Mouse (Mus musculus): Measurements from ENCODE around the gene Ccdc27. TPM values are rescaled to one million over a fixed set of nuclear protein-coding genes. Genes with fewer than 3 reads are reported as not detected.

Gene Ccdc27
- total RNA-seq (2015) = not detected in 2 replicates
- total RNA-seq (2017) = not detected in 2 replicates

DNA sequence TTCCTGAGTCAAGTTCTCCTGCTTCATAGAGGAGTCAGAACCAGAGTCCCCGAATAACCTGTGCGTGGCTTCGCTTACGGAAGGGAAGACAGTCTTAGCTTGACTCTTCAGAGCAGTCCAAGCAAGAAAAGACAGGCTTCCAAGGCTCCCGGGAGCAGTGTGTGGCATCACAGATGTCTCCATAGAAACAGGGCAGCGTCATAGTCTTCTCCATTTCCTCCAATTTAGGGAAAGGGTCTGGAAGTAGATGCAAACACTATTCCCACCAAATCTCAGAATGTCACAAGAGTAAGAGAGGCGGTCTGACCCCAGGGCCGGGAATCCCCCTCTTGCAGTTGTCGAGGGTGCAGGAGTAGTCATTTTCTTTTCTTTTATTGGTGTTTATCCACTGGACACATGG is at the start of gene Ccdc27:
Gene Ccdc27, minus strand, starts transcription at position 101 of the 400 bp plus-strand sequence.
- no peak for ATAC-seq (ENCODE audit: poor library complexity, severe bottlenecking)

DNA sequence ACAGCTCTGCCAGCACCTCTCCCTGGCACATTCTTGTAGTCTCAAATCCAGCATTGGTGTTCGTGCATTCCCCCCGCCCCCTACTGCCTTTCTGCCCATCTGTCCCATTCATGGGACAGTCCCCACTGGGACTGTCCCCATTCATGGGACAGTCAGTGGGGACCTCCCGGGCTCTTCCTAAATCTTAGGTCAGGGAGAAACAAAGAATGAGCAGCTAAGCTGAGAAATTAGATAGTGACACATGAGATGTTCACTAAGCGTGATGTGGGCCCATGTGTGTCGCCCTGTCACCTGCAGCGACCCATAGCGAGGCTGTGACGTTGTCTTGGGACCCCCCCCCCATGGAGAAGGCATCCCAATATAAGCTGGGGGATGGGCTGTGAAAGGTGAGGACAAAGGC is 48.9 kb upstream of the Ccdc27 start:
- no peak for ATAC-seq (ENCODE audit: poor library complexity, severe bottlenecking)

DNA sequence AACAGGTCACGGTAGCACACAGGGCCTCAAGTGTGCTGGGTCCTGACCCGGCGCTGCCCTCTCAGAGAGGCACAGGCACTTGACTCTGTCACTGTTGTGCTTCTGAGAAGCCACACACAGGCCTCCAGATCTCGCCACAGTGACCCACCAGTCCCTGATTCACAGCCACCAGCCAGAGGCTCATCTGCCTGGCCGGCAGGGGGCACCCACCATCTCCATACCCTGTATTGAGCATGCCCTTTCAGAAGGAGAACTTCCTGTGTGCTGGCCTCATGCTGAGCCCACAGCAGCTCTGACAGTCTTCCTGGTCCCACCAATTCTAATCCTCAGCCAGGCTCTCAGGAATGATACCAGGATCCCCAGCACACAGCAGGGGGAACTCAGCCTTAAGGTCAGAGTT is 46.7 kb upstream of the Ccdc27 start:
- ATAC-seq (ENCODE audit: poor library complexity, severe bottlenecking) = no peak

DNA sequence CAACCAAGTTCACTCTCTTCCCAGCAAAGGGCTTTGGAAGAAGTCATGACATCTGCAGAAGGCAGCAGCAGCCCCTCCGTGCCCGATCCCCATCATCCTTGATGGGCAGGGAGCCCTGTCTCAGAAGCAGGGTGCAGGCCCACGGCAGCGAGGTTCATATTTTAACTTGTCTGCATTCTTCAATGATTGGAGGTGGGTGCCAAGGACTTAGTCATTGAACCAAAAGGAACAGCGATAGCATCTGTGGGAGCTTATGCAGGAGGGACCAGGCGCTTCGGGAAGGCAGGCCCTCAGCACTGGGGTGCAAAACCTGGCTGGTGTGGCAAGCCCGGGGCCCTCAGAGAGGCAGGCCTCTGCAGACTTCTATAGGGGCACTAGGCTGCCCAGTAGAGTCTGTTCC is 44.0 kb upstream of the Ccdc27 start:
- no peak for ATAC-seq (ENCODE audit: poor library complexity, severe bottlenecking)

DNA sequence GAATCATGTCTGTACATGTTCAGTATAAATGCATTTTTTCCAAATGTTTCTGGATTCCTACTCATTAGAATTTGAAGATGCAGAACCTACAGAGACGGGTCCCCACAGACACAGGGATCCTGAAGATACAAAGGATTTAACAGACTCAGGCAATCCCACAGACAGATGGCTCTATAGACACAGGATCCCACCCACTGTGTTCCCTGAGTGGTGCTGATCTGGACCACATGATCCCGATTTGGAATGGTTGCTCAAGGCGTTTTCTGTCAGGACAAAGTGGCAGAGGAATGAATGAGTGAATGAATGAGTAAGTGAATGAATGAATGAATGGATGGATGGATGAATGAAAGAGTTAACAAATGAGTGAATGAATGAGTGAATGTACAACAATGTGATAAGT is 43.4 kb upstream of the Ccdc27 start:
- no peak for ATAC-seq (ENCODE audit: poor library complexity, severe bottlenecking)

DNA sequence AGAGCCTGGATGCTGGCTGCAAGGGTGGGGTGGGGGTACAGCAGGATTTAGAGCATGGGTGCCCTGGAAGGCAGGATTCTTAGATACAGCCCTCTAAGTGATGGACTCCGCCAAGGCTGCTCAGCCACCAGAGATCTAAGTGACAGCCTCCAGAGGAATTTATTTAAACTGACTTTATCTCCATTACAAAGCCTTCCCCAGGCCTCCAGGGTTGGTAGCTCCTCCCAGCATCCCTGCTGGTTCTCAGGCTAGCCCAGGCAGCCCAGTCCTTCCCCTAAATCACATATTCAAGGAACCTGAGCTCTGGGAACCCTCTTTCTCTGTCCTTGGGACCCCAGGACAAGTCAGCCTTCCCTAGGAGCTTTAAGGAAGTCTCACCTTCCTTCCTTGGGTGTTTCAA is 39.5 kb upstream of the Ccdc27 start:
- no peak for ATAC-seq (ENCODE audit: poor library complexity, severe bottlenecking)

DNA sequence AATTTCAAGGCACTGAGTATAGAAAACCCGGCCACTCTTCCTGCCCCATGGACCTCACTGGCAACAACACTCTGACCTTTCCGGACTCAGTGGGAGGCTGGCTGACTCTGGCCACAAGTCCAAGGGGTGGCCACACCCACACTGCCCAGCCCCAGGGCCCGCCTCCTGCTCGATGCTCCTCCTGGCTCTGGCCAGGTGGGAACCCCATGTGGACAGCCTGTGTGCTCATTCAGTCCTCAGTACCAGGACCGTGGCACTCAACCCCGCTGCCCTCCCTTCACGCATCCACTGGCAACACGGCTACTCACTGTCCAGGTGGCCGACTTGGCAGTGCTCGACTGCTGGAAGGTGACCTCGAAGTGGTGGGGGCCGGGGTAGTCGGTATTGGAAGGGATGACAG is 38.5 kb upstream of the Ccdc27 start:
- no peak for ATAC-seq (ENCODE audit: poor library complexity, severe bottlenecking)

DNA sequence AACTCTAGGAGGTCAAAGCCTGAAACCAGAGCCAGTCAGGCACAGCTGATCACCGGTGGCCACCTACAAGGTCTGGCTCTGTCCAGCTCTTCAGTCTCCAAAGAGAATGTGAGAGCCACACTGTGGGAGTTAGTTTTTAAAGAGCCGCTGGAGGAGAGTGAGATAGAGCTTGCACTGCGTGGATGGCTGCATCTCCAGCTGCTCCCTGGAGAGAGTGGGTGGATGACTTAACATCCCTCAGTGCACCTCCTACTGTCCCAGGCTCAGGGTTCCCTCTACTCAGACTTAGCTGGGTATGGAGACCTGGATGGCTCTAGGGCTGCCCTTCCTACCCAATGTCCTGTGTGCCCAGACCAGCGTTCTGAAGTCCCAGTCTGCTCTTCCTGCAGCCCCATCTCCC is 37.7 kb upstream of the Ccdc27 start:
- ATAC-seq (ENCODE audit: poor library complexity, severe bottlenecking) = no peak

DNA sequence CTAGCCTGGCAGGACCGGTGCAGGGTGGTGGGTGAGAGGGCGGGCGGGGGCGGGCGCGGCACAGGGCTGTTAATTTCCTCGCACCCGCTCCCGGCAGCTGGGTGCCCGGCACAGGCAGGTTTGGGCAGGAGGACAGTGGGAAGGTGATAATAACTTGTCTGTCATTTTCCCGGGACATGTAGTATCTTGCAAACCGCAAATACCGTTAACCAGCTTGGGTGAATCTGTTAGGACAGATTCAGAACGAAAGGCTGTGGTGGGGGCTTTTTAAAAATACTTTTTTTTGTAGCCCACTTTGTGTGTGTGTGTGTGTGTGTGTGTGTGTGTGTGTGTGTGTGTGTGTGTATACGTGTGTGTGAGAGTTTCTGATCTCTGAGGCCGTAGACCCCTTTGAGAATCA is 29.5 kb upstream of the Ccdc27 start:
- ATAC-seq (ENCODE audit: poor library complexity, severe bottlenecking) = no peak

DNA sequence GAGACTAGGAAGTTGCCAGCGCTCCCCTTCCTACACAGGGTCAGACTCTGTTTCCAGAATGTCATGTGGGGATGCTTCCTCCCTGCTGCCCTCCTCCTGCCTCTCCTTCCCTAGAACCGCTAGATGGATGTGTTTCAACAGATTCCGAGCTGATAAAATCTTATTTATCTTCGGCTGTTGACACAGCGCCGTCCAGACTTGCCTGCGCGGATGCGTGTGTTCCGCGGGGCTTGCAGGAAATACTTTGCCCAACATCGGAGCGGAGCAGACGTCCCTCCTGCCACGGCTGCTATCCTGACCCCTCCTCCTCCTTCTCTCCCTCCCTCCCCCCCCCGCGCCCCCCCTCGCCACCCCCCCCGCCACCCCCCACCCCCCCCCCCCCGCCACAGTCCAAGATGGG is 29.0 kb upstream of the Ccdc27 start:
- ATAC-seq (ENCODE audit: poor library complexity, severe bottlenecking) = no peak

DNA sequence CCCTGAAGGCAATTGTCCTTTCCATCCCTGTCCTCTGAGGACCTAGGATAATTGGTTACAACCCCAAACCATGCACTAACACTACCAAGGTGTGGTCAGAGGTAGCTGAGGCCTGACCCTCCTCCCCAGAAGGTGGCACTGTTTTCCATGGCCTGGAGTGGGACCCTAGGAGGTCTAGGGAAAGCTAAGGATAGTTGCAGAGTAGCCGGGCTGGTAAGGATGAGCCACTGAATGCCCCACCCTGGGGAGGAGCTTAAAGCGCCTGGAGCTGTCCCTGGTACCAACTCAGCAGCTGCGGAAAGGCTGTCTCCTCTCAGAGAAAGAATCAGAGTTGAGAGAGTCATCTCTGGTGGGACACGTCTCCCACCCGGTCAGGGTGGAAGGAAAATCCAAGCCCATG is 28.4 kb upstream of the Ccdc27 start:
- no peak for ATAC-seq (ENCODE audit: poor library complexity, severe bottlenecking)

DNA sequence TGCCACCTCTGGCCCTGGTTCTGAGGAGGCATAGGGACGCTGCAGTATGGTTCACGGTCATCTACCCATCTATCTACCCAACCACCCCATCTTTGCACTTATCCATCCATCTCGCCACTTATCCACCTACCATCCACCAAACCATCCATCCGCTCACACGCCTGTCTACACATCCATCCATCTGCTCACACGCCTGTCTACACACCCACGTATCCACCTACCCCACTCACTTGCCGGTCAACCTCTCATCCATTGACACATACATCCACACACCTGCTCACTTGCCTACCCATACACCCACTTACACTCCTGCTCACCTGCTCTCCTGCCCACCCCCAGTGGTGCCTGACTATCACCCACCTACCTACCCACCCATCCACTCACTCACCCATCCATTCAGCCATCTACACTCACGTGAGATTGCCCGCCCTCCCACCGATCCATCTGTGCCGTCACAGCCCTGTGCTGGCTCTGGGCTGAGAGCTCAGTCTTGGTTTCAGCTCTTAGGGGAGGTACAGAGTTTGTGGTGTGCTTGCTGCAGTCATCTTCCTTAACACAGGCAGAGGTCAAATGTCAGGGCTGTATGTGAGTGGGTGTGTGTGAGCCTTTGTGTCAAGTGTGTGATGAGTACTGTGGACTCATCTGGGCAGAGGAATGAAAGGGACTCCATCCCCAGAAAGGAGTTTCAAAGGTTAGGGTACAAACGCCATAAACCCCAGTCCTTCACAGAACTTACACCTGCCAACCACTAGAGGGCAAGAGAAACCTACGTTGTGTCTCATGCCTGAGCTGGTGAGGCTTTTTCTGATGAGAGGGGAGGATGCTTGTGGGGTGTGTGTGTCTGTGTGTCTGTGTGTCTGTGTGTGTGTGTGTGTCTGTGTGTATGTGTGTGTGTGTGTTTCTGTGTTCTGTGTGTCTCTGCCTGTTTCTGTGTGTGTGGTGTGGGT is 22.6 kb upstream of the Ccdc27 start:
- peak; percentile 76 for ATAC-seq (ENCODE audit: poor library complexity, severe bottlenecking)

DNA sequence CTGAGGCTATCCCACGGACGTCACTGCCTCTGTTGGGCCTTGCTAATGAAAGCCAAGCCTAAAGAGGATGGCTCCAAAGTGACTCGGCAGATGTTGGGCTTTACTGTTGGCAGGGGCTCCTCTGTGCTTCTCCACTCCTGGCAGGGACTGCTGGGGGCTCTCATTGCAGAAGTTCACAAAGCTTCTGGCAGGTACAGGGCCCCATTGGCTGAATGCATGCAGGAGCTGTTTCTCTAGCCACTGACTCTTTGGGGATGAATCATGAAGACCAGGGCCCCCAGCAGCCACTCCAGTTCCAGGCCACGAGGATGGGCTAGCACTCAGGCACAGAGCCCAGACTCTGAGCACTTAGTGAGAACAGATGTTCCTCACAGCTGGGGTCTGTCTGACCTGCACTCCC is 15.2 kb upstream of the Ccdc27 start:
- no peak for ATAC-seq (ENCODE audit: poor library complexity, severe bottlenecking)

DNA sequence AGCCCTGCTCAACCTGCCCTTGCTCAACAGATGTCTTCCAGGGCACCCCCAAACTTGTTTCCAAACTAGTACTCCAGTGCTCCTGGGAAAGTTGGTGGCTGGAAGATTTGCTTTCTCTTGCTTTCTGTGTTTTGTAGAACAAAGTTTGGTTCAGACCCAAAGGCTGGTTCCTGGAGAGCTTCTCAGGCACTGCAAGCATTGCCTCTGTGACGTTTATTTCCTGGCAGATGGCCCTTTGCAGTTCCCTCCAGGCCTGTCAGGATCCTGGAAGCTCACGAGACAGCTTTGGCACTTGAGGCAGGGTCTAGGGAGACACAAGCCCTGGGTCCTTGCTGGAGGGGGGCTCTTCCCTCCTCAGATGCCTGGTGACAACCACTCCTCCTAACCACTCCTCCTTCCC is 14.2 kb upstream of the Ccdc27 start:
- no peak for ATAC-seq (ENCODE audit: poor library complexity, severe bottlenecking)

DNA sequence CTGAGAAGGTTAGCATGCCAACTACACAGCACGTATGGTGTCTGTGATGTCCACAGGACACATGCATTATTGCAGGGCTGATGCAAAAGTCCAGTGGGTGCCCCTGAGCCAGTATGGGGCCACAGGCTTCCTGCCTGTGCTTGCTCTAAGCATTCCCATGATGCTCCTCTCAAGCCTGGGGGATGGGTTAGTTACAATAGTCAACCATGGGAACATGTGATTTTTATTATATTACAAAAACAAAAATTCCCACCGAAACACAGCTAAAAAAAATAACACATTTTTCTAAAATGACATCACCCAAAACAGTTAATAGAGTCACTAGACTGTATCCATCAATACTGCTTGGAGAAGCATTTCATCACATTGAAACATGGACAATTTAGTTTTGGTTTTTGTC is 13.6 kb upstream of the Ccdc27 start:
- ATAC-seq (ENCODE audit: poor library complexity, severe bottlenecking) = no peak

DNA sequence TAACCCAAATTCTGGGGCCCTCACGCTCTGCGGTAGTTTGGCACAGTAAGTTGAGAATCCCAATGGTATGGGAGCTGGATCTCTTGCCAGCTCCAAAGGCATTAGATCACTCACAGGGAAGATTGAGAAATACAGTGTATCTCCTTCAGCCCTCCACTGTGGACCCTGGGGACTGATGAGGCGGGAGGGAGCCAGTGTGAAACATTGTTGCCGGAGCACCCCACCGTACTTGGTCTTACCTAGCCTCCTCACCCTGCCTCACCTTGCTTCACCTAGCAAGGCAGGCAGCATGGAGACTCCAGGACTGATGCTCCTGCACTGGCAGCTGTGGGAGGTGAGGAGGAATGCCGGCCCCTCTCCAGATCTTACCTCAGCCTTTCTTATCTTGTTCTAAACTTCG is 13.0 kb upstream of the Ccdc27 start:
- no peak for ATAC-seq (ENCODE audit: poor library complexity, severe bottlenecking)

DNA sequence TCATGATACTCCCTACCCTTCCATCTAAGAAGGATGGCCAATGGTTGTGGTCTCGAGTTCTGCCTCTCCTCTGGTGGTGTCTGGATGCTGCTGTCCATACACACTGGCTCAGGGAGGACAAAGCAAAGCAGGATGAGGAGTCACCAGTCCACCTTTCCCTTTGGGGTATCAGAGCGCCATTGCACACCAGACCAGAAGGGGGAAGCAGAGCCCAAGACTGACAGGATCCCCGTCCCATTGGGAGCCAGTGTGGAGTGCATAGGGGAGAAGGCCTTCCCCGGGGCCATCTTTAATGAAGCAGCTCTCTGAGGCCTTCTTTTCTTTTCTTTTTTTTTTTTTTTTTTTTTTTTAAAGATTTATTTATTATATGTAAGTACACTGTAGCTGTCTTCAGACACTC is 10.6 kb upstream of the Ccdc27 start:
- ATAC-seq (ENCODE audit: poor library complexity, severe bottlenecking) = no peak

DNA sequence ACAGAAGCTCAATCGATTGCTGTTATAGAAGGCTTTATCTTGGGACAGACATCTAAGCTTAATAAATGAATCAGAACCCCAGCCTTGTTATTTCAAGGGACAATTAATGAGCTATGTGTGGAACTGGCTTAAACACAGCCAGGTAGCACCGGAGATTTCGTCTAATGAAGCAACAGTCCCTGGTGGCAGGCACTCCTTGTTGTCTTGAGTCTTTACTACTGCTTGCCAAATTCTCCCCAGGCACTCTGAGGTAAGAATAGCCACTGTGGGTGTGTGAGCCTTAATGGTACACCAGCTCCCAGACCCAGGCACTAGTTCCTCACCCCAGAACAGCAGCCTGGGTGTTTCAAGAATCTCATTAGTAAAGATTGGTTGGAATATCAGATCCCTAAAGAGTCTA is 8.9 kb upstream of the Ccdc27 start:
- no peak for ATAC-seq (ENCODE audit: poor library complexity, severe bottlenecking)

DNA sequence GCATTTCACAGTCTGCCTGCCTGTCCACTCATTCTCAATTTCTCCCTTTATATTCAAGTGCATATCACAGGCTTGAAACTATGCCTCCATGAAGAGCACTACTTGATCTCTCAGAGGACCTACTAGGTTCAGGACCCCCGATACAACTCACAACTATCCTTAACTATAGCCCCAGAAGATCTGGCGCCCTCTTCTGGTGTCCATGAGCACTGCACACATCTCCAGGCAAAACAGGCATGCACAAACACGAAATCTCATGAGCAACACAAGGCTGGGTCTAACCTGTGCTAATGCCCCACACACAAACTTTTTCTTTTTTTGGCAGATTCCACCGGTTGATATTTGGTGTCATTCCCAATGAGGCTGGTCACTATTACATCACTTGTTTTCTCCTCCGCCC is 3.4 kb upstream of the Ccdc27 start:
- no peak for ATAC-seq (ENCODE audit: poor library complexity, severe bottlenecking)

DNA sequence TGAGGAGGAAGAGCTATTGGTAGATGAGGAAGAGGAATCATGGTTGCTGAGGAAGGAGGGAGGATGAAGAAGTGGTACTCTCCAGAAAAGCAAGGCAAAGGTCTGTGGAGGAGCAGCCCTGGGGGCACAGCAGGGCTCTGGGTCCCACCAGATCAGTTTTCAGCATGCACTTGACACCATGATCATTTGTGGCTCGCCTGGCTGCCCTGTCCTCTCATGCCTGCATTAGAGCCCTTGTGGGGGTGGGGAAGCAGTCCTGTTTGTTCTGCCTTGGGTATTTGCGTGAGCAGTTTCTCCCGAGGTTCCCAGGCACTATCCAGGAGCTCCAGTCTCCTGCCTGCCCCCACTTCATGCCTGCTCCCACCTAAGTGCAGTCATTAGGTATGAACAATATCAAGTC is 5.4 kb downstream of the Ccdc27 start:
- ATAC-seq (ENCODE audit: poor library complexity, severe bottlenecking) = no peak

DNA sequence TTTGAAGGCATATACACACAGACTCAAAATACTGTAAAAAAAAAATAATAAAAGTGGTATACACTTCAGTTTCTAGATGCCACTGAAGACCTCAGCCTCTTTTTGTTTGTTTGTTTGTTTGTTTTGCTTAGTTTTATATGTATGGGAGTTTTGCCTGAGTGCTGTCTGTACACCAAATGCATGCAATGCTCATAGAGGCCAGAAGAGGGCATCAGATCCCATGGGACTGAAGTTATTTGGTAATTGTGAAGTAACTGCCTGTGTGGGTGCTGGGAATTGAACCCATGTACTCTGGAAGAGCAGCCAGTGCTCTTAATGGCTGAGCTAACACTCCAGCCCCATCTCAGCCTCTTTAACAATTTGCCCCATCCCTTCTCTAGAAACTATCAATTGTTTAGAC is 13.8 kb downstream of the Ccdc27 start:
- ATAC-seq (ENCODE audit: poor library complexity, severe bottlenecking) = no peak

DNA sequence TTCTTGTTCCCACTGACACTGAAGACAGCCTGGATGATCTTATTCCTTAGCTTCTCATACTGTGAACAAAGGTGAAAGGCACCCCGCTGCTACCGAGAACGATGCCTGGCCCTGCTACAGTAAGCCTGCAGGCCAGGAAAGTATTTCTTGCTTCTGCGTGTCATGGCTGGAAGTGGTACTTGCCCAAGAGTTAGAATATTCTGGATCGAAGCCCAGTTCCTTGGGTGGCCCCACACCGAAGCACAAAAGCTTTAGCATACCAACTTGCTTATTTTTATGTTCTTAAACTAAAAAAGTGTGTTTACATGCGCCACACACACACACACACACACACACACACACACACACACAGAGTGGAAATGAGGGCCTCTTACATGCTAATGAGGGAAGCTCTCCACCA is 14.4 kb downstream of the Ccdc27 start:
- no peak for ATAC-seq (ENCODE audit: poor library complexity, severe bottlenecking)

DNA sequence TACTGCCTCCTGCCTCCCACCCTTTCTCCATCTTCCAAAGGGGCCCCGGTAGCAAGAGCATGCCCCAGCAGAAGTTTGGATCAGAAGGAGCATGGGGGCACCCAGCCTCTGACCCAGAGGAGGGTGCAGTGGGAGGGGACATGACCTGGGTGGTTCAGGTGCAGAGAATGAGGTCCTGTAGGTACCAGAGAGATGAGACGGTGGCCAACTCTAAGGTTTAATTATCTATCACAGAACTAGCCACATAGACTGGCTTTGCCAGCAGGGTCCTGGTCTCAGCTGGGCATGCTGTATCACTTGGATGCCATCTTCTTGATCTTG is 16.1 kb downstream of the Ccdc27 start:
- no peak for ATAC-seq (ENCODE audit: poor library complexity, severe bottlenecking)

All from megakaryocyte, adult 5-6 weeks (primary cell).